Mouse (Mus musculus) cerebellum, adult 9-10 months (tissue): ENCODE results near the gene Smap1.
"Not testable (repeated sequence)": the region's sequence is repeated elsewhere in the genome, so short reads cannot be mapped to it uniquely, and the experiment has no call there.

Experiments
- DNase-seq: peaks from one replicate; pipeline ENCODE4 v3.0.0; 2022

Gene Smap1

GRCm38 (mm10) chr1:23921711-23922529 is at the start of gene Smap1:
TSS of gene Smap1 (minus strand) at chr1:23922317.
- peak; percentile 80 for DNase-seq

- DNase-seq = not testable (repeated sequence)
Measured at GRCm38 (mm10) chr1:23971159-23971558, 49.0 kb upstream of the Smap1 start.

DNA sequence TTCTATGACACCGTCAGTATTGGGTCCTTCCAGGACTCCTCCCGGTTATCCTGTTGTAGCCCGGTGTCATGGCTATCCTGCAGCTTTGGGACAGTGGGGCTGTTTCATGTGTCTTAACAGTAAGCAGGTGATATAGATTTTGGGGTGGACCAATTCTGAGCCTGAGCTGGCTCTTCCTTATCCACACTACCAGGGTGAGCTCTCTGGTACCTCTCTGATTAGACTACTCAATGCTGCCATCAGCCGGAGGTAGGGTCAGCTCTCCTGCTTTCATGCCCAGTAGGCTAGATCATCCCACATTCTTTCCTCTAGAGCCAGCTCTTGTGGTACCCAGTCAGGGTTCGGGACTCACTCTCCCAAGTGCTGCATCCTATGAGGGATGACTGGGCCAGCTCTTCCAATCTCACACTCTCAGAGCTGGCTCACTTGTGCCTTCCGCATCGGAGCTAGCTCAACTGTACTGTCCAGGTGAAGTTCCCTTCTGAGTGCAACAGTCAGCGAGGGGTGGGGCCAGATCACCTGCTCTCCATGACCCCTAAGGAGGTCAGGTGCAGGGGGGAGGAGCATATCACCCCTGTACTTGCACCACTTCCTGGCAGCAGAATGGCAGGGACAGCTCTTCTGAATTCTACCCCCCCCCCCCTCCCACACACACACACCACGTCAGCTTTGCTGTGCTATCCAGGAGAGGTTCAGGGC is 46.1 kb upstream of the Smap1 start:
- DNase-seq = no peak

GRCm38 (mm10) chr1:23966226-23966625 is 44.1 kb upstream of the Smap1 start:
- no peak for DNase-seq

- DNase-seq = no peak
Measured at GRCm38 (mm10) chr1:23959415-23959732, 37.3 kb upstream of the Smap1 start.

DNA sequence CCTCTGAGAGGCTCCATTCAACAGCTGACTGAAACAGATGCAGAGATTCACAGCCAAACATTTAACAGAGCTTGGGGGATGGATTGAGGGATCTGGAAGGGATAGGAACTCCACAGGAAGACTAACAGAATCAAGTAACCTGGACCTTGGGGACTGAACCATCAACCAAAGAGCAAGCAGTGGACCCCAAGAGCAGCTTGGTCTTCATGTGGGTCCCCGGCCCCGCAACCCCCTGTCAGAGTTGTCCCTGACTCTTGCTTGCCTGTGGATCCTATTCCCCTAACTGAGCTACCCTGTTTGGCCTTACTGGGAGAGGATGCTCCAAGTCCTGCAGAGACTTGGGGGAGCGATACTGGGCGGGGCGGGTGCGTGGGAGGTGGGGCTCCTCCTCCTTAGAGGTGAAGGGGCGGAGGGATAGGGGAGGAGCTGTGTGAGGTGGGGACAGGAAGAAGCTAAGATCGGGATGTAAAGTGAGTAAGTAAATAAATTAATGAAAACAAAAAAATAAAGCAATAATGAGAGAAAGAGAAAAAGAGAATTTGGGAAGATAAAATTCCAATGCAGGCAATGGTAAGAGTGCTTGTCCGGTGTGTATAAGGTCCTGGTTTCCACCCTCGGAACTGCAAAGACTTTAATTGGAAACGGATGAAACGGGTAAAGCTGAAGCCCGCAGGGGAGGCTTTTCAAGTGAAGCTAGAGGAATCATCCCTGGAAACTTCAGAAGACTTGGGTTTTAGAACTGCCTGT is 36.7 kb upstream of the Smap1 start:
- no peak for DNase-seq

- no peak for DNase-seq
Measured at GRCm38 (mm10) chr1:23958101-23958500, 36.0 kb upstream of the Smap1 start.

GRCm38 (mm10) chr1:23955539-23955938 is 33.4 kb upstream of the Smap1 start:
- no peak for DNase-seq

DNA sequence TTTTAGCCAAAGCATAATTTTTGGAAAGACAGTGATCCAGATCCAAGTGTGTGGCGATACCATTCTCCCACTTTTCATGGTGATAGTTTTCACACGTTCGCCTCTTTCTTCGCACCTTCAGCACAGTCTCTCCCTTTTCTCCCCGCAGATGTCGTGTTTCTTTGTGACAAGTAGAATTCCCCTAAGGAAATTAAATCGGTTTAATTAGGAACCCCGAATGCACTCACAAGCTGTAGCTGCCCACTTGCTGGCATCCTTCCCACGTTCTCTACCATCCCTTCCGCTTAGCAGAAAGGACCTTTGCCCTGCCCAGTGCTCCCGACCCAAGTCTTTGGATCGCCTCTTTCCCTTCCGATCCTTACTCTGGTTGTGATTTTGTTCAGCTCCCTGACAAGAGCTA is 31.8 kb upstream of the Smap1 start:
- no peak for DNase-seq

- DNase-seq = no peak
Measured at GRCm38 (mm10) chr1:23948778-23949699, 26.9 kb upstream of the Smap1 start.

GRCm38 (mm10) chr1:23948290-23948689 is 26.2 kb upstream of the Smap1 start:
- DNase-seq = no peak

DNA sequence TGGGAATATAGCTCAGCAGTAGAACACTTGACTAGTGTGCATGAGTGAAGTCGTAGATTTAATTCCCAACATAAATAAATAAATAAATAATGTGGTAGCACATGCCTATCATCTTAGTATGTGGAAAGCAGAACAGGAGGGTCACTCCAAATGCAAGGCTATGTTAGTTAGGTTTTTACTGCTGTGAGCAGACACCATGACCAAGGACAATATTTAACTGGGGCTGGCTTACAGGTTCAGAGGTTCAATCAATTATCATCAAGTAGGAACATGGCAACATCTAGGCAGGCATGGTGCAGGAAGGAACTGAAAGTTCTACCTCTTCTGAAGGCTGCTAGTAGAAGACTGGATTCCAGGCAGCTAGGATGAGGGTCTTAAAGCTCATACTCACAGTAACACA is 22.0 kb upstream of the Smap1 start:
- DNase-seq = no peak

DNA sequence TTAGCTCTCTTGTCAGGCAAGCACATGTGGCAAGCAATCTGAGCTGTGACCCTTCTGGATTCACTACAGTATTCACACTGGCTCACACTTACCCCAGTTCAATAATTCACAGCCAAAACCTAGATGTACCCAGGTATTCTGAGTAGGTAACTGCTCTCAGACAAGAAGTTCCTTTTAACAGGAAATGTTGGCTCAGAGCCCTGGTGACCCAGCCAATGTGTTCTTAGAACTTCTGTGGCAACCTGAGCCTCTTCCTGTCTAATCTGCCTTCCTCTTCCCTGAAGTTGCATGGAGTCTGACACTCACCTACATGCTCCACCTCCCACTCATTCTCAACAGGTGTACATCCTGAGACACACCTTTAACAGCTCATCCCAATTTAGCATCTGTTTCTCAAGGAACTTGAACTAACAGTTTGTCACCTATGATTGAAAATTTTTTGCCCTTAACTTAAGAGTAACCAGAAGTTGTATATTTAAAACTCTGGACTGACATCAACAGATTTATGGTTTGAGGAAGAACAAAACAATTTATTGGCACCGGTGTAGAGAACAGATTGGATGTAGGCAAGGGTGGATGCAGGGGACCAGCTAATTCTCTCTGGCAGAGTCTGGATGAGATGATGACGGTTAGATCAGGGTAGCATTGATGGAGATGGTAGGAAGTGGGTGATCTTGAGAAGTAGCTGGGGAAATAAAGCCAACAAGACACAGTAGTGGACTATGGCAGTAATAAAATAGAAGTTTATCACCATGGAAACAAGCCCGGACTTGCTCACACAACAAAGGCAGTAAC is 21.2 kb upstream of the Smap1 start:
- no peak for DNase-seq

DNA sequence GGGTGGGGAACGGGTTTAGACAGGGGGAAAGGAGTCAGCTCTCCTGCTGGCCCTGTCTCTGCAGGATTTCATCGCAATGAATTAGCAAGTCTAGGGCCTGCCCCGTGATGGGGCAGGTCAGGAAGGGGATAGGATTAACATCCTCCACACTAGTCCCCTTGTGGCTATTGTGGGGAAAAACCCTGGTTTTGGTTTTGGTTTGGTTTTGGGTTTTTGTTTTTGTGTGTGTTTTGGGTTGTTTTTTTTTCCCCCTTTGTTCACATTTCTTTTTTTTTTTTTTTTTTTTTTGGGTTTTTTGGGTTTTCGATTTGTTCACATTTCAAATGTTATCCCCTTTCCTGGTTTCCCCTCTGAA is 13.3 kb upstream of the Smap1 start:
- DNase-seq = no peak

DNA sequence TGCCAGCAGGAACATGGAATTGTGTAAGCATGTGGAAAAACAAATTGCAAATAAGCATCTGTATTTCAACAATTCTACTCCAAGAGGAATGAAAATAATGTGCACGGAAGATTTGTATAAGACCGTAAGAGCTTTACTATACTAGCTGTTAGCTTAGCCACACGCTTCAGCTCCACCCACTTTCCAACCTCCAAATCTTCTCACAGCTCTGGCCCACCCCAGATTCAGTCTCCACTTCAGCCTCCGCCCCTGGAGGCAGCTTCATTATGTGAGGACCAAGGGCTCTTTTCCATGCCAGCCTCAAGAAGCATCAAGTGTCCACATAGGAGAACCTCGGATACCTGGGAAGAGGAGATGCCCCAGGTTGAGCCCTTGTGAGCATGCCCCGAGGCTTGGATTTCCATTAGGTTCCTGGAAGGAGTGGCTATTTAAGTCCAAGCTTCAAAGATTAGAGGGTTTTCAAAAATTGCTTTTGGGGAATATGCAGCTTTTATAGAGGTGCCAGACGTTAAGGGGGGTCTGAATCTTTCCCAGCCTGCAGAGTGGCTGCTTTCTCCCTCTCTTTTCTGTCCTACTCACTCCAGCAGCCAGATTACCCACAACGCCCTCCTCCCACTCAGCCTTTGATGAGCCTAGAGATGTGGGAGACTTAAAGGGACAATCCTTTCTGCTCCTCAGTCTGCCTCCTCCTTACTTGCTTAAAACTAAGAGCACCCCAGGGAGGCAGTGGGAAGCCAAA is 12.7 kb upstream of the Smap1 start:
- no peak for DNase-seq

- DNase-seq = no peak
Measured at GRCm38 (mm10) chr1:23929410-23929809, 7.3 kb upstream of the Smap1 start.

GRCm38 (mm10) chr1:23928371-23928770 is 6.3 kb upstream of the Smap1 start:
- DNase-seq = no peak

DNA sequence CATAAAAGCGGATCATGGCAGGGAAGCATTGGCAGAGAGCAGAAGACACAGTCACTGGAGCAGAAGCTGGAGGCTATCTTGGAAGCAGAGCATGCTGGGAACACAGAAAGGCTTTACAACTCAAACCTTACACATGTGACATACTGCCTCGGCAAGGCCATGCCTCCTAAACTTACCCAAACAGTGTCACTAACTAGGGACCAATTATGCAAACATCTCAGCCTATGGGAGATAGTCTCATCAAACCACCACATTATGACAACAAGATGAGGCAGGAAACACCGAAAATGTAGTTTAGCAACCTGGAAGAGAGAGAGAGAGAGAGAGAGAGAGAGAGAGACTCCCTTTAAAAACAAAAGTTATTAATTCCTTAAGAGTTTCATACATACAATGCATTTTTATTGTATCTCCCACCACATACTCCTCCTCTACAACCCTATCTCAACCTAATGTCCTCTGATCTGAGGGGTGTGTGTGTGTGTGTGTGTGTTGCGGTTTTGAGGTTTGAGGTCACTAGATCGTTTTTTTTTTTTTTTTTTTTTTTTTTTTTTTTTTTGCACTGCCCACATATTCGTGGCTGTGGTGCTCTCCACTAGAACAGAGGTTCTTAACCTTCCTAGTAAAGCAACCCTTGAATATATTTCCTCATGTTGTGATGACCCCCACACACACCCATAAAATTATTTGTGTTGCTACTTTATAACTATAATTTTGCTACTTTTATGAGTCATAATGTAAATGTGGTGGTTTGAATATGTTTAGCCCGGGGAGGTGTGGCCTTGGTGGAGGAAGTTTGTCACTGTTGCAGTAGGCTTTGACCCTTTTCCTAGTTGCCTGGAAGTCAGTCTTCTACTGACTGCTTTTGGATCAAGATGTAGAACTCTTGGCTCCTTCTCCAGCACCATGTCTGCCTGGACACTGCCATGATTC is 1.9 kb upstream of the Smap1 start:
- DNase-seq = no peak

GRCm38 (mm10) chr1:23922530-23922884 is 390 bp upstream of the Smap1 start:
- DNase-seq = no peak

DNA sequence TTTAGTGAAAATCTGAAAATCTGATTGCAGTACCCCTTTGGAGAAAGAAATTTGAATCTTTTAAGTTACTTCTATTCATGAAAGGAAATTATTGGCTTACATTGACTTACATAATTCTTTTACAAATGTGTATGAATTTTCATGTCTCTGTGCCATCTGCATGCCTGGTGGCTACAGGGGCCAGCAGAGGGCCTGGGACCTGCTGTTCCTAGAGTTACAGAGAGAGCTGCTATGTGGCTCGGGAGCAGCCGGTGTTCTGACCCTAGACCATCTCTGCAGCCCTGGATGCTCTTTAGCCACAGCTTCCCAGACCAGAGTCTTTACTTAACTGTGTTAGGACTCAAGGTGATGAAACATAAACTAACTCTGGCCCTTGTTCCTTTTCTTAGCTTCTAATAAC is 1.8 kb downstream of the Smap1 start:
- DNase-seq = peak; percentile 71
